Mouse (Mus musculus) olfactory bulb, adult 2 months (tissue): ENCODE results near the gene Gabbr1. TPM values are rescaled to one million over a fixed set of nuclear protein-coding genes. Genes with fewer than 3 reads are reported as not detected.

Experiments
- H3K27ac ChIP-seq: fragments of 200-500 bp; 2 replicates; pipeline ENCODE4 v1.5.1; 2012; ENCODE audit warnings: low read depth, low read length; ENCODE audit not compliant: insufficient read depth
- H3K4me1 ChIP-seq: fragments of 200-500 bp; 2 replicates; pipeline ENCODE4 v1.6.1; 2012; ENCODE audit warnings: low read length; ENCODE audit not compliant: control insufficient read depth, insufficient read depth
- H3K4me3 ChIP-seq: fragments of 200-500 bp; 2 replicates; pipeline ENCODE4 v1.5.1; 2012; ENCODE audit warnings: mild to moderate bottlenecking, low read depth, low read length, moderate library complexity; ENCODE audit not compliant: insufficient read depth
- CTCF ChIP-seq: fragments of 200-500 bp; IDR thresholded peaks from 2 replicates; pipeline ENCODE4 v1.5.1; 2012; ENCODE audit warnings: low read depth, mild to moderate bottlenecking, low read length, moderate library complexity; ENCODE audit not compliant: insufficient read depth
- POLR2A ChIP-seq: fragments of 200-500 bp; IDR thresholded peaks from 2 replicates; pipeline ENCODE4 v1.6.1; 2012; ENCODE audit warnings: mild to moderate bottlenecking, low read depth, low read length, moderate library complexity; ENCODE audit not compliant: insufficient read depth
- WGBS: fragments of 180-500 bp; shearing (Covaris S2); methylation state at CpG from one replicate; pipeline ENCODE4 v1.1.7; 2018; 5-methylcytosine and 5-hydroxymethylcytosine counted together
- polyA plus RNA-seq: library from polyadenylated mRNA; stranded (reverse); fragments of >200 nt; gene quantifications from 2 replicates; pipeline ENCODE4 v1.2.4, GENCODE M21; 2012; ENCODE audit warnings: low replicate concordance; ENCODE audit not compliant: missing spikeins, insufficient read depth, insufficient read length

Gene Gabbr1
- polyA plus RNA-seq, 1 experiment: 221 TPM

DNA sequence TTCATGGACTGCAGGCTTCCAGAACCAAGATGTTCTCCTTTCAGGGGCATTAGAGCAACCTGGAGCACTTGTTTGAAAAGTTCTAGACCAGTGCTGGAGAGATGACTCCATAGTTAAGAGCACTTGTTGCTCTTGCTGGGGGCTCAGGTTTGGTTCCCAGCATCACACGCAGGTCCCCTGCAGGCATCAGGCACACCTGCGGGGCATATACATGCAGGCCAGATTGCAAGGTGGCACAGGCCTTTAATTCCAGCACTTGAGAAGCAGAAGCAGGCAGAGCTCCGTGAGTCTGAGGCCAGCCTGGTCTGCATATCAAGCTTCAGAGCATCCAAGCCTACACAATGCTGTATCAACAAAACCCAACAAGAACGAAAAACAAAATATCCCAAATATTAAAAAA is 35.9 kb downstream of the Gabbr1 start:
- 89% methylated on average over 4 of the region's 4 CpGs for WGBS
- no peak for TF ChIP-seq CTCF
- no peak for TF ChIP-seq POLR2A
- H3K4me1 ChIP-seq: peaks cover 3% of the 10 kb centered on the region; the same call in 1 of the 2 replicates
- H3K4me3 ChIP-seq: no peak overlapping the region
- H3K27ac ChIP-seq: no peak overlapping the region

DNA sequence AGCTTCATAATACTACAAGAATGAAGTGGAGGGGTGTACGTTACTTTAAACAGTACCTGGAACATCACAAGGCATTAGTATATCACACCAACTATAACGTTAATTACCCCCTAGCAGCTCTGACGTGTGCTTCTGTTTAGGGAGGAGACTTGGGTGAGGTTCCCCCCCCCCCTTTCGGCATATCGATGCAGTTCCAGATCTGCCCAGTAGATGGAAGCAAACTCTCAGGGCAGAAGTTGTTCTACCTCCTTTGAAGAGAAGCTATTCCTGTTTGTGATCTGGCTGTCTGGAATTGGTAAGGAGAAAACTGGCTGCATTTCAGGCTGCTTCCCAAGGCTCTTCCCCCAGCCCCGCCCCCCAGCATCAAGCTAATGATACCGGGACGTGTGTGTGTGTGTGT is 37.6 kb downstream of the Gabbr1 start:
- TF ChIP-seq CTCF (peak; percentile 49), POLR2A (no peak)
- WGBS: 3% methylated on average over 8 of the region's 8 CpGs
- Histone ChIP-seq H3K27ac (no peak overlapping the region), H3K4me1 (peaks cover 3% of the 10 kb centered on the region; the same call in 1 of the 2 replicates), H3K4me3 (no peak overlapping the region)

DNA sequence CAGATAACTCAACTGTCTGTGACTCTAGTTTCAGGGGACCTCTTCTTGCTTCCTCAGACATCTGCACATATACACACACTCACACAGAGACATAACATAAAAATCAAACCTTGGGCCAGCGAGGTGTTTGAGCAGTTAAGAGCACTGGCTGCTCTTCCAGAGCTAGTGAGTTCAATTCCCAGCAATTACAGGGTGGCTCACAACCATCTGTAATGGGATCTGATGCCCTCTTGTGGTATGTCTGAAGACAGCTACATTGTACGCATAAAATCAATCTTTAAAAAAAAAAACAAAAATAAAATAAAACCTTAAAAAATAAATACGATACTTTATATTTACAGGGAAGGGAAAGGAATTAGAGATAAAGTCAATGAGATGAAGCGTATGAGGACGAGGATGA is 38.9 kb downstream of the Gabbr1 start:
- H3K4me3 ChIP-seq: no peak overlapping the region
- H3K4me1 ChIP-seq: no peaks in the 10 kb centered on the region
- WGBS: 70% methylated on average over 5 of the region's 5 CpGs
- TF ChIP-seq POLR2A: no peak
- no peak overlapping the region for H3K27ac ChIP-seq

DNA sequence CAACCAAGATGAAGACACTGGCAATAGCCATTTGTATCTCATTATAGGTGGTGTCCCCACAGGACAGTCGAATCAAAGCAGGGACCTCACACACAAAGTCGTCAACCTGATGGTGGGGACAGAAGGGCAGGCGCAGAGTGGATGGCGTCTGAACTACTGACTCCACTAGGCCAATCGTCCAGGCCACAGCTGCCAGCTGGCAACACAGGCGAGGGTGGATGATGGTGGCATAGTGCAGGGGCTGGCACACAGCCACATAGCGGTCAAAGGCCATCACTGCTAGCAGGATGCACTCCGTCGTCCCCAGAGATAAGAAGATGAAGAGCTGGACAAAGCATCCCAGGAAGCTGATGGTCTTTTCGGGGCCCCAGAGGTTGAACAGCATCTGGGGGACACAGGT is 39.8 kb downstream of the Gabbr1 start:
- no peak for TF ChIP-seq CTCF
- TF ChIP-seq POLR2A: no peak
- Histone ChIP-seq H3K4me3 (no peak overlapping the region), H3K27ac (no peak overlapping the region), H3K4me1 (no peaks in the 10 kb centered on the region)
- WGBS: 69% methylated on average over 10 of the region's 10 CpGs

DNA sequence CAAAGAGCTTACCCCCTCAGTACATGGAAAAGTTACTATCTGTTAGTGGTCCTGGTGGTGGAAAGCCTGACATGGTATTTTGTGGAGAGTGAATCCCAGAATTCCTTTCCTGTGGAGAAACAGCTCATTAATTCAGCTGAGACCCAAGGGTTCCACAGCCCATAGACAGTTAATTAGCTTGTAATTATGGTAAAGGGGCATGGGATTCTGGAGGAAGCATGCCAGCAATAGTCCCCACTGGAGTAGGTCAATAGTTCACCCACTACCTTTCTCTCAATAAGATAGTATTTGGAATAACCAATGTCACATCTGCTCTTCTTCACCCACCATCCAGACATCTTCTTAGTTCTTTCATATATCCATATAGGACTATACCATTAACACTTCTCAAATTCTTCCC is 42.6 kb downstream of the Gabbr1 start, which contains the start of gene Olfr90:
Gene Olfr90, minus strand, starts transcription at position 101 of the 400 bp plus-strand sequence.
- no peak within 1 kb of the TSS for H3K4me3 ChIP-seq
- H3K4me1 ChIP-seq: no peaks in the 10 kb centered on the region
- no peak within 1 kb of the TSS for H3K27ac ChIP-seq
- TF ChIP-seq POLR2A (no peak), CTCF (no peak)

DNA sequence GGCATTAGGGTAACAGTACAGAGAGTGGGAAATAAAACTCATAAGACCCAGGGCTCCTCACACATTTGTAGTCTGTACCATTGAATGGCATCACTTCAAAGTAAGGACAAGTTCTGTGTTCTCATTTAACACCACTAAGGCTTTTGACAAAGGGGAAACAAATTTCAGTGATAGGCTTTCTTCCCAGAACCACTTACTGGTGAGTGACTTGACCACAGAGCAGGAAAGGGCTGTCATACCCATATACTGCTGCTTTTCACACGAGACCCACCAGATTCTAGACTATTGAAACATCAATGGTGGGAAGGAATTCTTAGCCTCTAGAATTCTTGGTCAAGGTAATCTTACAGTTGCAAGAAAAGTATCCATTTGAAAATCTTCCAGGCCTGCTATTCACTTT is 46.4 kb downstream of the Gabbr1 start:
- H3K4me1 ChIP-seq: no peaks in the 10 kb centered on the region
- no peak overlapping the region for H3K27ac ChIP-seq
- 80% methylated on average over 1 of the region's 1 CpGs for WGBS
- no peak for TF ChIP-seq CTCF
- no peak for TF ChIP-seq POLR2A
- H3K4me3 ChIP-seq: no peak overlapping the region

DNA sequence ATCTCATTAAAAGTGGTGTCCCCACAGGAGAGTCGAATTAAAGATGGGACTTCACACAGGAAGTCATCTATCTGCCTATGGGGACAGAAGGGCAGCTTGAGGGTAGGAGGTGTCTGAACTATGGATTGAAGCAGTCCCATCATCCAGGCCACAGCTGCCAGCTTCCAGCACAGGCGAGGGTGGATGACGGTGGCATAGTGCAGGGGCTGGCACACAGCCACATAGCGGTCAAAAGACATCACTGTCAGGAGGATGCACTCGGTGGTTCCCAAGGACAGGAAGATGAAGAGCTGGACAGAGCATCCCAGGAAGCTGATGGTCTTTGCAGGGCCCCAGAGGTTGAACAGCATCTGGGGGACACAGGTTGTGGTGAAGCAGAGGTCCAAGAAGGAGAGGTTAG is 47.5 kb downstream of the Gabbr1 start:
- no peaks in the 10 kb centered on the region for H3K4me1 ChIP-seq
- no peak for TF ChIP-seq POLR2A
- TF ChIP-seq CTCF: no peak
- H3K27ac ChIP-seq: no peak overlapping the region
- no peak overlapping the region for H3K4me3 ChIP-seq
- 72% methylated on average over 5 of the region's 5 CpGs for WGBS

DNA sequence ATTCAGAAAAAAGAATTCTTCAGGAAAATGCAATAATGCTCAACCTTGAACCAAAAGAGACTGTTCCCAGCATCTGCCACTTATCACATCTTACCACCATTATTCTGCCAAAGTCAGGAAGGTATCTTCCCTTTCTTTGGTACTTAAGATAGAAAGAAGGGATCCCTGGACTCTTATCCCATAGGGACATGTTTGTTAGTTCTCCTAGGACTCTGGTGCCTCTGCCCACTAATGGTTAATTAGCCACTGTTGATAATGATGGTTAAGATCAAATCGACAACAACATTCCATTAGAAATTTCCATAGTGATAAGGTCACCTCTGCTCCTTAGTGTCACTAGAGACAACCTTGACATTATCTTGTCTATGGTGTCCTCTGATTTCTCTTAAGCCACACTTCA is 52.4 kb downstream of the Gabbr1 start, which contains the start of gene Olfr91:
Gene Olfr91, minus strand, starts transcription at position 101 of the 400 bp plus-strand sequence.
- H3K27ac ChIP-seq: no peak within 1 kb of the TSS
- no peak within 1 kb of the TSS for H3K4me3 ChIP-seq
- TF ChIP-seq CTCF (no peak), POLR2A (no peak)
- 93% methylated on average over 1 of the region's 1 CpGs for WGBS
- no peaks in the 10 kb centered on the region for H3K4me1 ChIP-seq

DNA sequence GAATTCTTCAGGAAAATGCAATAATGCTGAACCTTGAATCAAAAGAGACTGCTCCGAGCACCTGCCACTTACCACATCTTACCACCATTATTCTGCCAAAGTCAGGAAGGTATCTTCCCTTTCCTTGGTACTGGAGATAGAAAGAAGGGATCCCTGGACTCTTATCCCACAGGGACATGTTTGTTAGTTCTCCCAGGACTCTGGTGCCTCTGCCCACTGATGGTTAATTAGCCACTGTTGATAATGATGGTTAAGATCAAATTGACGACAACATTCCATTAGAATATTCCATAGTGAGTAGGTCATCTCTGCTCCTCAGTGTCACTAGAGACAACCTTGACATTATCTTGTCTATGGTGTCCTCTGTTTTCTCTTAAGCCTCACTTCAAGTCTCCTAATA is 74.2 kb downstream of the Gabbr1 start, which contains the start of gene Olfr92:
Gene Olfr92, minus strand, starts transcription at position 101 of the 400 bp plus-strand sequence.
- no peaks in the 10 kb centered on the region for H3K4me1 ChIP-seq
- 92% methylated on average over 2 of the region's 2 CpGs for WGBS
- TF ChIP-seq CTCF: no peak
- TF ChIP-seq POLR2A: no peak
- no peak within 1 kb of the TSS for H3K4me3 ChIP-seq
- H3K27ac ChIP-seq: no peak within 1 kb of the TSS

Other genes with a start within 250 kb of the Gabbr1 start
- not detected in 2 replicates for gene H2-M10.6, start 233.8 kb upstream of the Gabbr1 start, polyA plus RNA-seq
- not detected in 2 replicates for gene Trim26, start 208.8 kb upstream of the Gabbr1 start, polyA plus RNA-seq
- not detected in 2 replicates for gene Trim15, start 178.8 kb upstream of the Gabbr1 start, polyA plus RNA-seq
- not detected in 2 replicates for gene Trim10, start 176.4 kb upstream of the Gabbr1 start, polyA plus RNA-seq
- gene Trim40, start 155.8 kb upstream of the Gabbr1 start, polyA plus RNA-seq: not detected in 2 replicates
- gene Trim31, start 147.8 kb upstream of the Gabbr1 start, polyA plus RNA-seq: not detected in 2 replicates
- not detected in 2 replicates for gene Rnf39, start 103.0 kb upstream of the Gabbr1 start, polyA plus RNA-seq
- not detected in 2 replicates for gene Ppp1r11, start 94.2 kb upstream of the Gabbr1 start, polyA plus RNA-seq
- not detected in 2 replicates for gene Znrd1, start 87.4 kb upstream of the Gabbr1 start, polyA plus RNA-seq
- gene Znrd1as, start 87.4 kb upstream of the Gabbr1 start, polyA plus RNA-seq: not detected in 2 replicates
- not detected in 2 replicates for gene 2410137M14Rik, start 64.7 kb upstream of the Gabbr1 start, polyA plus RNA-seq
- gene H2-M5, start 56.4 kb upstream of the Gabbr1 start, polyA plus RNA-seq: not detected in 2 replicates
- gene Zfp57, start 44.8 kb upstream of the Gabbr1 start, polyA plus RNA-seq: not detected in 2 replicates
- not detected in 2 replicates for gene Mog, start 22.6 kb upstream of the Gabbr1 start, polyA plus RNA-seq
- not detected in 2 replicates for gene Olfr90, start 42.5 kb downstream of the Gabbr1 start, polyA plus RNA-seq
- gene Olfr91, start 52.3 kb downstream of the Gabbr1 start, polyA plus RNA-seq: not detected in 2 replicates
- gene Olfr92, start 74.1 kb downstream of the Gabbr1 start, polyA plus RNA-seq: not detected in 2 replicates
- not detected in 2 replicates for gene Olfr93, start 115.5 kb downstream of the Gabbr1 start, polyA plus RNA-seq
- gene Ubd, start 147.9 kb downstream of the Gabbr1 start, polyA plus RNA-seq: not detected in 2 replicates
- not detected in 2 replicates for gene Olfr94, start 155.0 kb downstream of the Gabbr1 start, polyA plus RNA-seq
- not detected in 2 replicates for gene Olfr95, start 167.2 kb downstream of the Gabbr1 start, polyA plus RNA-seq
- gene Olfr96, start 174.2 kb downstream of the Gabbr1 start, polyA plus RNA-seq: not detected in 2 replicates
- gene Olfr97, start 191.4 kb downstream of the Gabbr1 start, polyA plus RNA-seq: not detected in 2 replicates
- gene Olfr98, start 217.8 kb downstream of the Gabbr1 start, polyA plus RNA-seq: not detected in 2 replicates
- gene H2-M3, start 224.3 kb downstream of the Gabbr1 start, polyA plus RNA-seq: not detected in 2 replicates
- gene Olfr99, start 237.5 kb downstream of the Gabbr1 start, polyA plus RNA-seq: not detected in 2 replicates